Mouse (Mus musculus): ENCODE data around the gene Trp73. TPM values are rescaled to one million over a fixed set of nuclear protein-coding genes. Genes with fewer than 3 reads are reported as not detected.

Gene Trp73
- polyA plus RNA-seq, 1 experiment from 2014 or later, result 0.09 TPM

DNA sequence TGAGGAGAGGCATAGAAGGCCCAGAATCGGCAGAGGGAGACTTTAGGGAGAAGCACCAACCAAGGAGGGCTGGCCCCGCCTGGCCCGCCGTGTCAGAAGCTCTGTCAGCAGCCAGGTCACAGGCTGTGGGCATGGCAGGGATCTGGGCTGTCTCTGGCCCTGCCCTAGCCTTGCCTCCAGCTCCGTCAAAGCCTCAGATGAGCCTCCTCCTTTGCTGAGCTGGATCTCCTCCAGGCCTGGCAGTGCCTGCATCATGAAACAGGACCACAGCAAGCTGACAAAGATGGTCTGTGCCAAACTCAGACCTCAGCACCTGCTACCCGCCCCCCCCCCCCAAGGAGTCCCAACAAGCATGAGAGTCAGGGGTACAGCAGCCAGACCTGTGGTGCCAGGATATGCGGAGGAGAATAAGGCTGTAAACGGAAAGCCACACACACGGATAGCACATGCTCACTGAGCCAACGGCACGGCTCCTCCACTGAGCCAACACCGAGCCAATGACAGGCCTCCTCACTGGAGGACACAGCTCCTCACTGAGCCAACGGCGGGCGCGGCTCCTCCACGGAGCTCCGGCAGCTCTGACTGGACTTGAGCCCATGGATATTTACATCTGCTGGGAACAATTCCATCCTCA, 30.7 kb downstream of the Trp73 start:
- Histone ChIP-seq H3K4me1 (peaks cover 8% of the 10 kb centered on the region), H3K27me3 (ENCODE audit: insufficient read depth, poor library complexity, severe bottlenecking) (peaks cover 67% of the 10 kb centered on the region), H3K36me3 (no peaks in the 10 kb centered on the region), H3K9me3 (no peaks in the 10 kb centered on the region), H3K27ac (no peak overlapping the region), H3K4me3 (no peak overlapping the region)
- WGBS, result 60% methylated on average over 18 of the region's 18 CpGs
- DNase-seq (ENCODE audit: low spot score), result no peak

DNA sequence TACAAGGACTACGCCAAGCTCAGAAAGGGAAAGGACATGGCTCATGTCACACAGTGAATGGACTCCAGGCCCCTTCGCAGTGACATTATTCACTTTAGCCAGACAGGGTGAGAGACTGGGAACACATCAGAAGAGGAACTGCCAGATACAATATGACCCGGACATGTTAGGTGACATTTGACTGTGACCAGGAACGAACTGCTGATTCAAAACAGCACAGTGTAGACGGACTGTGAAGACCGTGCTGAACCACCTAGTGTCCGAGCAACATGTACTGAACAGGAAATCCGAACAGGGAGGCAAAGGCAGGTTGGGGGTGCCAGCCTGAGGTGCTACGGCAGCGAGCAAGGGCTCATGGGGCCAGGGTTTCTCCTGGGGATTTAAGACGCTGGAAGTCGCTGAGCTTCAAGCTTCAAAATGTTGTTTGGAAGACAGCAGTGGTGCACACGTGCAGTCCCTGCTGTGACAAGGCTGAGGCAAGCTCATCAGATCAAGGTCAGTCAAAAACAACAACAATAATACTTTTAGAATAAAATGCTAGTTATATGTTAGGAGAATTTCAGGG, 33.4 kb downstream of the Trp73 start:
- WGBS, result 75% methylated on average over 13 of the region's 13 CpGs
- DNase-seq (ENCODE audit: low spot score), result no peak
- no peaks in the 10 kb centered on the region for H3K9me3 ChIP-seq
- peaks cover 8% of the 10 kb centered on the region for H3K4me1 ChIP-seq
- H3K27me3 ChIP-seq (ENCODE audit: insufficient read depth, poor library complexity, severe bottlenecking), result peaks cover 87% of the 10 kb centered on the region
- H3K36me3 ChIP-seq, result no peaks in the 10 kb centered on the region
- H3K27ac ChIP-seq, result no peak overlapping the region
- H3K4me3 ChIP-seq, result no peak overlapping the region

DNA sequence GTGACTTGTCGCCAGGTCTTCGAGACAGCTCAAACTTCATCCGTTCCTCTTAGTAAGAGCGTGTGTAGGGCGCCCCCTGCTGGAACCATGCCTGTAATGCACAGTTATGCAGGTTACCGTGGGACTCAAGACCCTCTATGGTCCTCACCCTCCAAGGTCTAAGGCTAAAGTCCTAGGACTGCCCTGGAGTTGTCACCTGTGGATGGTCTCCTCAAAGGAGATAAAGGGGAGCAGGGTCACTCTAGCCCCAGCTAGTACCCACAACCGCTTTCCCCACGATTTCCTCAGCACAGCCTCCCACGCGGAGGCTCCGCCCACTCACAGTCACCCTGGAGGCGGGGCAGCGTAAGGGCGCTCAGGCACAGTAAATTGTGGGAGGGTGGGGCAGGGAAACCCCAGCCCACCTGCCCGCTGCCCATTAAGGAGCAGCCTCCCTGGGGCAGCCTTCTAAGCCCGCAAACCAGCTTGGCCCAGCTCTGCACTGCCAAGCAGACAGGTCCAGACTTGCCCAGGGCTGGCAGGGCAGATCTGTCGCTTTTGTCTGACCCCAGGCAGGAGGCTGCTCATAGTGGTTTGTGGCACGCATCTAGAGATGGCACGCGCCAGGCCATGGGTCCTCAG, 34.5 kb downstream of the Trp73 start:
- no peak for DNase-seq (ENCODE audit: low spot score)
- WGBS, result 32% methylated on average over 20 of the region's 20 CpGs
- Histone ChIP-seq H3K36me3 (no peaks in the 10 kb centered on the region), H3K4me3 (peak overlapping the region; percentile 28), H3K9me3 (no peaks in the 10 kb centered on the region), H3K4me1 (peaks cover 8% of the 10 kb centered on the region), H3K27ac (no peak overlapping the region), H3K27me3 (ENCODE audit: insufficient read depth, poor library complexity, severe bottlenecking) (peaks cover 88% of the 10 kb centered on the region)

DNA sequence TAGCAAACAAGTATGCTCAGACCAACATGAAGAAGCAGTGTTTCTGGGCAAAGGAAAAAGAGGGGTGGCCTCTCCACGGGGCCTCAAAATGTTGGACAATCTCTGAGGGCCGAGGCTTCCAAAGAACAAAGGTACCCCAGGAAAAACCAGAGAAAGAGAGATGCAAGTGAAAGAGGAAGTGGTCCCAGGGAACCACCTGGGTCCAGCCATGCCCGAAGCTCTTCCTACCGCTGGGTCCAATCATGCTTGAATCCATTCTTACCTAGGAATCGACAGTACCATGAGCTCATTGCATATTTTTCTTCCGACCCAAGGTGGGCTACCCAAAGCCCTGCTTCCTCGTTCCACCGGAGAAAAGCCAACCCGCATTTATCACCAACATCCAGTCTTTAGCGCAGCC, 36.1 kb downstream of the Trp73 start:
- no peak overlapping the region for H3K4me3 ChIP-seq
- H3K4me1 ChIP-seq, result peaks cover 8% of the 10 kb centered on the region
- H3K36me3 ChIP-seq, result no peaks in the 10 kb centered on the region
- peaks cover 88% of the 10 kb centered on the region for H3K27me3 ChIP-seq (ENCODE audit: insufficient read depth, poor library complexity, severe bottlenecking)
- WGBS, result 86% methylated on average over 10 of the region's 10 CpGs
- H3K27ac ChIP-seq, result no peak overlapping the region
- DNase-seq (ENCODE audit: low spot score), result no peak
- no peaks in the 10 kb centered on the region for H3K9me3 ChIP-seq

DNA sequence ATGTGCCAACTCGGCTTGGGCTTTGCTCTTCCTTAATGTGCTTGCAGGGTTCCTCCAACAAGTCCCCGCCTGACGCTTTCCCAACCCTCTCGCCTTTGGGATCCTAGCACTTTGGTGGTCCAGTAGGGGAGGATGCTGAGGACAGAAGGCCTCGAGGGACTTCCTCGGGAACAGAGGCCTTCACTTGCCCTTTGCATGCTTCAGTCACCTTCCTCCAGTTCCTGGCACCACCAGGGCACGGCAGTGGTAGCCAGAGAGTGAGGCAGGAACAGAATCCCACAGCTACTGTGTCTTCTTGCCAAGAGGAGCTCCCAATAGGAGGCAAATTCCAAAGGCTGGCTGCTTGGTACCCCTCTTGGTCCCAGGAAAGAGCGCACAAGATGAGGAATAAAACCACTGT, 36.6 kb downstream of the Trp73 start:
- Histone ChIP-seq H3K27me3 (ENCODE audit: insufficient read depth, poor library complexity, severe bottlenecking) (peaks cover 92% of the 10 kb centered on the region), H3K4me1 (peaks cover 8% of the 10 kb centered on the region), H3K9me3 (no peaks in the 10 kb centered on the region), H3K4me3 (no peak overlapping the region), H3K27ac (no peak overlapping the region), H3K36me3 (no peaks in the 10 kb centered on the region)
- 62% methylated on average over 8 of the region's 8 CpGs for WGBS
- DNase-seq (ENCODE audit: low spot score), result no peak

DNA sequence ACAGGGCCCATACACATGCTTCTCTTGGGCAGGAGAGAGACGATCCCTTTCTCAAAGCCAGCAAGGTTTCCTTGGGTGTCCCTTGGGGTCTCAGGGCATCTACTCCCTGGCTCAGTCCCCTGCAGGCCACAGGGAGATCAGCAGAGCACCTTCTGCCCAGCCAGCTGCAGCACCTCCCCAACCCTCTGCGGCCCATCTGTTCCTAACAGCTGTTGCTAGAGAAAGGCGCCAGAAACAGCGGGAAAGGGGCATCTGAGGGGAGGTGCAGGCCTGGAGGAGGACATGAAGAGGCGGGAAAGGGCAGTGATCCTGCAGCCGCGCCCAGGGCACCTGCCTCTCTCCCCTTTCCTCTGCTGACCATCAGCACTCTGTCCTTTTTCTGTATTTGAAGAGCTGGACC, 40.6 kb downstream of the Trp73 start:
- H3K27ac ChIP-seq, result no peak overlapping the region
- H3K4me3 ChIP-seq, result no peak overlapping the region
- no peak for DNase-seq (ENCODE audit: low spot score)
- H3K4me1 ChIP-seq, result no peaks in the 10 kb centered on the region
- no peaks in the 10 kb centered on the region for H3K9me3 ChIP-seq
- H3K27me3 ChIP-seq (ENCODE audit: insufficient read depth, poor library complexity, severe bottlenecking), result peaks cover 100% of the 10 kb centered on the region
- 43% methylated on average over 7 of the region's 7 CpGs for WGBS
- no peaks in the 10 kb centered on the region for H3K36me3 ChIP-seq

DNA sequence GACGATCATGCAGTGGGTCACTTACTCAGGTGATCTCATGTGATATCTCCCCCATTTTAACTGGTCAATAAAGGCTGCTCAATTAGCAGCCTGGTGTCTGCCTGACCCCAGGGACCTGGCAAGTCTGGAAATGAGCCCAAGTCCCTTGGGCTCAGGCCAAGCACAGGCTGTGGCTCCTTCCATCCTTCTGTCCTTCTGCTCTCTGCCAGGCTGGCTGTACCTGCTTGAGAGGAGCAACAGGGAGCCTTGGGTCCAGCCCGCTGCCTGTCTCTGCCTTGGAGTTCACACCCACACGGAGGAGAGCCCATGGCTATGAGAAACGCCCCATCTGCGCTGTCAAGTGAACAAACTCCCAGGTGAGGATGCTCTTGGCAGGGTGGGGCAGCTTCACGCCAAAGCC, 43.9 kb downstream of the Trp73 start:
- Histone ChIP-seq H3K4me3 (no peak overlapping the region), H3K27ac (no peak overlapping the region), H3K9me3 (no peaks in the 10 kb centered on the region), H3K4me1 (no peaks in the 10 kb centered on the region), H3K36me3 (no peaks in the 10 kb centered on the region), H3K27me3 (ENCODE audit: insufficient read depth, poor library complexity, severe bottlenecking) (peaks cover 94% of the 10 kb centered on the region)
- DNase-seq (ENCODE audit: low spot score), result no peak
- 22% methylated on average over 6 of the region's 6 CpGs for WGBS

DNA sequence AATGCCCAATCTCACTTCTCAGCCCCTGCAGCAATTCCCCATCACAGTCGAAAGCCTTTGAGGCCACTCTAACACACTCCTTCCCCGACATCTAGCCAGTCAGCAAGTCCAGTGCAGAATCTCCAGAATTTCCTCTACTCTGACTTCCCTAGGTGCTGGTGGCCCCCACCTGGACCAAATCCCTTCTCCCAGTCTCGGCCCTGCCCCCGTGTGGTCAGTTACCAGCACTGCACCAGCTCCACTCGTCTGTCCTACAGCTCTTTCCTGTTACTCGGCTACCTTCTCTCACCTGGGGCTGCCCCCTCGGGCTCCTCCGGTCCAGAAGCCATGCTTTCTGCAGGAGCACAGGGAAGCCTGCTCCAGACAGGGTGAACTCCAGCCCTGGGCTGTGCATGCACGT, 46.8 kb downstream of the Trp73 start:
- Histone ChIP-seq H3K27me3 (ENCODE audit: insufficient read depth, poor library complexity, severe bottlenecking) (peaks cover 93% of the 10 kb centered on the region), H3K9me3 (no peaks in the 10 kb centered on the region), H3K4me3 (no peak overlapping the region), H3K36me3 (no peaks in the 10 kb centered on the region), H3K4me1 (no peaks in the 10 kb centered on the region), H3K27ac (no peak overlapping the region)
- 16% methylated on average over 9 of the region's 9 CpGs for WGBS
- no peak for DNase-seq (ENCODE audit: low spot score)

DNA sequence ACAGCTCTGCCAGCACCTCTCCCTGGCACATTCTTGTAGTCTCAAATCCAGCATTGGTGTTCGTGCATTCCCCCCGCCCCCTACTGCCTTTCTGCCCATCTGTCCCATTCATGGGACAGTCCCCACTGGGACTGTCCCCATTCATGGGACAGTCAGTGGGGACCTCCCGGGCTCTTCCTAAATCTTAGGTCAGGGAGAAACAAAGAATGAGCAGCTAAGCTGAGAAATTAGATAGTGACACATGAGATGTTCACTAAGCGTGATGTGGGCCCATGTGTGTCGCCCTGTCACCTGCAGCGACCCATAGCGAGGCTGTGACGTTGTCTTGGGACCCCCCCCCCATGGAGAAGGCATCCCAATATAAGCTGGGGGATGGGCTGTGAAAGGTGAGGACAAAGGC, 48.7 kb downstream of the Trp73 start:
- Histone ChIP-seq H3K27ac (no peak overlapping the region), H3K36me3 (no peaks in the 10 kb centered on the region), H3K9me3 (no peaks in the 10 kb centered on the region), H3K4me3 (no peak overlapping the region), H3K27me3 (ENCODE audit: insufficient read depth, poor library complexity, severe bottlenecking) (peaks cover 93% of the 10 kb centered on the region), H3K4me1 (no peaks in the 10 kb centered on the region)
- whole genome bisulfite sequencing, result 73% methylated on average over 8 of the region's 8 CpGs
- no peak for DNase-seq (ENCODE audit: low spot score)

DNA sequence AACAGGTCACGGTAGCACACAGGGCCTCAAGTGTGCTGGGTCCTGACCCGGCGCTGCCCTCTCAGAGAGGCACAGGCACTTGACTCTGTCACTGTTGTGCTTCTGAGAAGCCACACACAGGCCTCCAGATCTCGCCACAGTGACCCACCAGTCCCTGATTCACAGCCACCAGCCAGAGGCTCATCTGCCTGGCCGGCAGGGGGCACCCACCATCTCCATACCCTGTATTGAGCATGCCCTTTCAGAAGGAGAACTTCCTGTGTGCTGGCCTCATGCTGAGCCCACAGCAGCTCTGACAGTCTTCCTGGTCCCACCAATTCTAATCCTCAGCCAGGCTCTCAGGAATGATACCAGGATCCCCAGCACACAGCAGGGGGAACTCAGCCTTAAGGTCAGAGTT, 50.8 kb downstream of the Trp73 start:
- Histone ChIP-seq H3K4me1 (no peaks in the 10 kb centered on the region), H3K9me3 (no peaks in the 10 kb centered on the region), H3K27ac (no peak overlapping the region), H3K27me3 (ENCODE audit: insufficient read depth, poor library complexity, severe bottlenecking) (peaks cover 75% of the 10 kb centered on the region), H3K4me3 (no peak overlapping the region), H3K36me3 (no peaks in the 10 kb centered on the region)
- DNase-seq (ENCODE audit: low spot score), result no peak
- 42% methylated on average over 5 of the region's 5 CpGs for WGBS

DNA sequence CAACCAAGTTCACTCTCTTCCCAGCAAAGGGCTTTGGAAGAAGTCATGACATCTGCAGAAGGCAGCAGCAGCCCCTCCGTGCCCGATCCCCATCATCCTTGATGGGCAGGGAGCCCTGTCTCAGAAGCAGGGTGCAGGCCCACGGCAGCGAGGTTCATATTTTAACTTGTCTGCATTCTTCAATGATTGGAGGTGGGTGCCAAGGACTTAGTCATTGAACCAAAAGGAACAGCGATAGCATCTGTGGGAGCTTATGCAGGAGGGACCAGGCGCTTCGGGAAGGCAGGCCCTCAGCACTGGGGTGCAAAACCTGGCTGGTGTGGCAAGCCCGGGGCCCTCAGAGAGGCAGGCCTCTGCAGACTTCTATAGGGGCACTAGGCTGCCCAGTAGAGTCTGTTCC, 53.6 kb downstream of the Trp73 start:
- no peak overlapping the region for H3K4me3 ChIP-seq
- H3K27me3 ChIP-seq (ENCODE audit: insufficient read depth, poor library complexity, severe bottlenecking), result peaks cover 80% of the 10 kb centered on the region
- no peak overlapping the region for H3K27ac ChIP-seq
- WGBS, result 84% methylated on average over 8 of the region's 8 CpGs
- no peaks in the 10 kb centered on the region for H3K36me3 ChIP-seq
- no peak for DNase-seq (ENCODE audit: low spot score)
- H3K9me3 ChIP-seq, result no peaks in the 10 kb centered on the region
- H3K4me1 ChIP-seq, result peaks cover 3% of the 10 kb centered on the region; the same call in 1 of the 2 replicates

DNA sequence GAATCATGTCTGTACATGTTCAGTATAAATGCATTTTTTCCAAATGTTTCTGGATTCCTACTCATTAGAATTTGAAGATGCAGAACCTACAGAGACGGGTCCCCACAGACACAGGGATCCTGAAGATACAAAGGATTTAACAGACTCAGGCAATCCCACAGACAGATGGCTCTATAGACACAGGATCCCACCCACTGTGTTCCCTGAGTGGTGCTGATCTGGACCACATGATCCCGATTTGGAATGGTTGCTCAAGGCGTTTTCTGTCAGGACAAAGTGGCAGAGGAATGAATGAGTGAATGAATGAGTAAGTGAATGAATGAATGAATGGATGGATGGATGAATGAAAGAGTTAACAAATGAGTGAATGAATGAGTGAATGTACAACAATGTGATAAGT, 54.2 kb downstream of the Trp73 start:
- DNase-seq (ENCODE audit: low spot score), result no peak
- 67% methylated on average over 3 of the region's 3 CpGs for WGBS
- Histone ChIP-seq H3K27ac (no peak overlapping the region), H3K4me3 (no peak overlapping the region), H3K36me3 (no peaks in the 10 kb centered on the region), H3K9me3 (no peaks in the 10 kb centered on the region), H3K27me3 (ENCODE audit: insufficient read depth, poor library complexity, severe bottlenecking) (peaks cover 80% of the 10 kb centered on the region), H3K4me1 (peaks cover 9% of the 10 kb centered on the region)

DNA sequence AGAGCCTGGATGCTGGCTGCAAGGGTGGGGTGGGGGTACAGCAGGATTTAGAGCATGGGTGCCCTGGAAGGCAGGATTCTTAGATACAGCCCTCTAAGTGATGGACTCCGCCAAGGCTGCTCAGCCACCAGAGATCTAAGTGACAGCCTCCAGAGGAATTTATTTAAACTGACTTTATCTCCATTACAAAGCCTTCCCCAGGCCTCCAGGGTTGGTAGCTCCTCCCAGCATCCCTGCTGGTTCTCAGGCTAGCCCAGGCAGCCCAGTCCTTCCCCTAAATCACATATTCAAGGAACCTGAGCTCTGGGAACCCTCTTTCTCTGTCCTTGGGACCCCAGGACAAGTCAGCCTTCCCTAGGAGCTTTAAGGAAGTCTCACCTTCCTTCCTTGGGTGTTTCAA, 58.0 kb downstream of the Trp73 start:
- 13% methylated on average over 1 of the region's 1 CpGs for WGBS
- H3K4me3 ChIP-seq, result no peak overlapping the region
- peaks cover 80% of the 10 kb centered on the region for H3K27me3 ChIP-seq (ENCODE audit: insufficient read depth, poor library complexity, severe bottlenecking)
- no peaks in the 10 kb centered on the region for H3K9me3 ChIP-seq
- no peaks in the 10 kb centered on the region for H3K36me3 ChIP-seq
- DNase-seq (ENCODE audit: low spot score), result no peak
- peaks cover 9% of the 10 kb centered on the region for H3K4me1 ChIP-seq
- no peak overlapping the region for H3K27ac ChIP-seq
